Mouse (Mus musculus): ENCODE measurements around the gene Clstn2. TPM values are rescaled to one million over a fixed set of nuclear protein-coding genes. Genes with fewer than 3 reads are reported as not detected.

Clstn2 gene
- polyA plus RNA-seq, 1 experiment from 2014 or later: 15.3 TPM

DNA sequence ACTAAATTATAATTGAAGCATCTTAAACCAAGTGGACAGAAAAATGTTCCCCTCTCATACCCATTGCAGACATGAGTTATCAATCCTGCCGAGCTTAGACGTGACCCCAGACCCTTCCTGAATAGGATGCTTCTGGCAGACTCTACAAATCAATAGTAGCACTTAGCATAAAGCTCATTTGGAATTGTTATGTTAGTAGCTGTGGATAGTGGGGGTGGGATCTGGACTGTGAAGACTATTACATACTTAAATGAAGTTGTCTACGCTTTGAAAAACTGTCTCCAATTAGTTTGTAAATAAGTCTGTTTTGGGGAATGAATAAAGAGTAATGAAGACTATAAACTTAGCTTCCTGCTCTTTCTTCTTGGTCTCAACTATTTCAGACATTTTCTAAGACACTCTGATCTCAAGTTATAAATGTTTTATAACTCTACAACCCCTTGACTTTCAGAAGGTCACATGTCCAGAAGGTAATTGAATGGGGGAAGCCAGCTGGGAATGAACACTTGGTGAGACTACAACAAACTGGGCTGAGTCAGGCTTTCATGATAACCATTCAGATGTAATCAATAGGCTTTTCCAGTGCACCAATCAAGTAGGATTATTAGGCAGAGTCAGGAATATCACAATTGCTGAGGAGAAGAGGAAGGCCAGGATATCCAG lies 216.7 kb downstream of the Clstn2 start:
- ATAC-seq (ENCODE audit: low FRiP score, low read depth): no peak
- Histone ChIP-seq H3K4me1 (replicated peaks) (no peaks in the 10 kb centered on the region), H3K4me3 (no peak overlapping the region)

DNA sequence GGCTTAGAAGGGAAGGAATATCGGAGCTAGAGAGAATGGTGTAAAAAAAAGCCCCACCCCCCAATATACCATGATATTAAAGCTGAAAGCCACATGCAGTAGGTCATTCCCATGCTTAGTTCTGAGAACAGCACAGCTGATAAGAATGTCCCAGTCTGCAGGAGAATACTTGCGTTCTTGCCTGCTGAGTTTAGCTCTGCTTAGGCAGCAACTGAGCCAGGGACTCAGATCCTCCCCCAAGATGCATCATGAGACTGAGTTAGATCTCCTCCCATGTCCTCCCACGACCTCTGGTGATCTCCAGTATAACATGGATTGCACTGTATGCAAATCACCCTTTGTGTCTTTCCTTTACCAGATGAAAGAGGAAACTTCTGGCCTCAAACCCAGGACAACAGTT lies 219.8 kb downstream of the Clstn2 start:
- Histone ChIP-seq H3K27me3 (no peaks in the 10 kb centered on the region), H3K4me2 (no peak overlapping the region), H3K4me3 (no peak overlapping the region), H3K4me1 (replicated peaks) (no peaks in the 10 kb centered on the region), H3K36me3 (no peaks in the 10 kb centered on the region), H3K9me3 (no peaks in the 10 kb centered on the region), H3K27ac (replicated peaks) (no peak overlapping the region), H3K9ac (no peak overlapping the region)
- no peak for ATAC-seq (ENCODE audit: low FRiP score, low read depth)
- 54% methylated on average over 3 of the region's 3 CpGs for WGBS

More for the DNA sequence above, 216.7 kb downstream of the Clstn2 start:
- no peaks in the 10 kb centered on the region for H3K27me3 ChIP-seq
- H3K4me2 ChIP-seq: no peak overlapping the region
- H3K36me3 ChIP-seq: no peaks in the 10 kb centered on the region
- WGBS: 51% methylated on average over 3 of the region's 3 CpGs
- H3K9ac ChIP-seq: no peak overlapping the region
- H3K9me3 ChIP-seq: no peaks in the 10 kb centered on the region
- no peak overlapping the region for H3K27ac ChIP-seq (replicated peaks)

DNA sequence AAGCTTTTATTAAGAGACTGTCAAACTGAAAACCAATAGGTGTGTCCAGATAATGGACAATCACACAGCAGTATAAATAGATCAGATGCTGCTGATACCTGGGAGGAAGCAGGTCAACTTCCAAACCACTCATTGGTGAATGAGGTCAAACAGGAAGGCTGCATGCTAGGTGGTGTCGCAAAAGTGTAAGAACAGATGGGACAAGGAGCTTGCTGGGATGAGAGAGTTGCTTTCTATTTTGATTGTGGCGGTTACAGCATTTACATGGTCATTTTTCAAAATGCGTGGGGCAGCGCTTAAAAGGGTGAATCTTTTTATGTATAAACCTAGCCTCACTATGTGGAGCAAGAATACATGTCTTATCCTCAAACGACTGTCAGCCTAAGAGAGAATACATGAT lies 225.9 kb downstream of the Clstn2 start:
- Histone ChIP-seq H3K27me3 (no peaks in the 10 kb centered on the region), H3K36me3 (no peaks in the 10 kb centered on the region), H3K4me2 (no peak overlapping the region), H3K4me3 (no peak overlapping the region), H3K4me1 (replicated peaks) (no peaks in the 10 kb centered on the region), H3K9me3 (no peaks in the 10 kb centered on the region), H3K27ac (replicated peaks) (no peak overlapping the region), H3K9ac (no peak overlapping the region)
- no peak for ATAC-seq (ENCODE audit: low FRiP score, low read depth)
- 85% methylated on average over 5 of the region's 5 CpGs for WGBS

DNA sequence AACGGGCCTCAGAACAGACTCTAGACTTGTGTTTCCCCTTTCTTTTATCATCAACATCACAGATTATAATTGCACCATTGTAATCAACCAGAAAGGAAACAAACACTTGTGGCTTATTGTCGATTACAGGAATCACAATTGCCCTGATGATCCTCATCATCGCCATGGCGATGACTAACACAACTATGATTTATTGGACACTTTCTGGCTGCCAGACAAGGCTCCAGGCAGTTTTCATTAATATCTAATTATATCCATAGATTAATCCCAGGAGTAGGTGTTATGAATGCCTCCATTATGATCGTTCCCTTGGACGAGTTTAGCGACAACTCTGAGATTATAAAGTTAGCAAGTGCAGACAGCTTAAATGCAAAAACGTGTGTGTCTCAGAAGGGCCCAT lies 239.3 kb downstream of the Clstn2 start:
- H3K9me3 ChIP-seq: no peaks in the 10 kb centered on the region
- no peak overlapping the region for H3K4me2 ChIP-seq
- 42% methylated on average over 8 of the region's 8 CpGs for WGBS
- no peak overlapping the region for H3K27ac ChIP-seq (replicated peaks)
- no peak for ATAC-seq (ENCODE audit: low FRiP score, low read depth)
- no peaks in the 10 kb centered on the region for H3K36me3 ChIP-seq
- no peak overlapping the region for H3K4me3 ChIP-seq
- H3K4me1 ChIP-seq (replicated peaks): no peaks in the 10 kb centered on the region
- no peak overlapping the region for H3K9ac ChIP-seq
- no peaks in the 10 kb centered on the region for H3K27me3 ChIP-seq

DNA sequence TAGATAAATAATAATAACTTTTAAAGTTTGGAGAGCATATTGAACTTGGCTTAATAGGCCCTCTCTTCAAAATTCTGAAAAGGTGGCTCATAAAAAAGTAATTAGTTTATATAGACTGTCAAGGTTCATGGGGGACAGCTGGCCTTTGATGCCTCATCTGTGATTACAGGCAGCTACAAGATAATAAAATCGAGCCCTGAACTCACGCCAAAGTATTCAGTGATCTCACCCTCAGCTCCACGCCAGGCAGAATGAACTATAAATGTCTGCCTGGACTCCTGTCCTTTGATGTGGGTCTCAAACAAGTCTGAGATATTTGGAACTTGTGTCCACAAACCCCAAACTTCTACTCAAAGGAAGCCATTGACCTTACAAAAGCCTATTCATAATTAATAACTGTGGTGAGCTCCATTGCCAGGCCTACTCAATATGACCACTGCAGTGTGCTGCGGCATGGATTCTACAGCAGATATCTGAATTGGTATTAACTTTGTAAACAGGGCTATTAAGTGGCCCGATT lies 244.8 kb downstream of the Clstn2 start:
- no peak overlapping the region for H3K4me3 ChIP-seq
- H3K36me3 ChIP-seq: no peaks in the 10 kb centered on the region
- no peaks in the 10 kb centered on the region for H3K4me1 ChIP-seq (replicated peaks)
- H3K9me3 ChIP-seq: no peaks in the 10 kb centered on the region
- no peak overlapping the region for H3K27ac ChIP-seq (replicated peaks)
- 84% methylated on average over 5 of the region's 5 CpGs for WGBS
- no peaks in the 10 kb centered on the region for H3K27me3 ChIP-seq
- H3K4me2 ChIP-seq: no peak overlapping the region
- H3K9ac ChIP-seq: no peak overlapping the region
- ATAC-seq (ENCODE audit: low FRiP score, low read depth): no peak

DNA sequence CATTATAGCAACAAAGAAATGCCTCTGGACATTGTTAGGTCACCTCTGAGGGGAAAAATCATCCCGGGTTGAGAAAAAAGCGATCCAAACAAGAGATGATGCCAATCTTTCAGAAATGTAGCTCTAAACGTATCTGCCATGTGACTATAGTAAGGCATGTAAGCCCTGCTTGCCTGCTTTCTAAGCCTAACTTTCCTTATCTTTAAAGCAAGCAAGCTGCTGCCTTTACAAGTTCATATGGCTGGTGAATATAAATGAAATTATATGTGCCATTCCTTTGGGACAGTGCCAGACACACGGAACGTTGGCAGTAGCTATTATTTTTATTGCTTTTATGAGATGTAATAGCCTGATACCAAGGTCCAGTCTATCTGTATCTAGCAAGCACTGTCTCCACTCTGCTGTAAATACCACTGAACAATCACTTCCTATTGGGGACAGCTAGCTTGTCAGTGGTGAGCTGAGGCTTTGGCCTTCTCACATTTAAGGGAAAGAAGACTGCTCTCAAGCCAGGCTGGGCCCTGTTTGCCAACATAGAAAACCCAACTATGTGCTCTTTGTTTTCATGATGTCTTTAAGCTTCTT lies 252.9 kb downstream of the Clstn2 start:
- no peaks in the 10 kb centered on the region for H3K36me3 ChIP-seq
- H3K9me3 ChIP-seq: no peaks in the 10 kb centered on the region
- H3K27me3 ChIP-seq: no peaks in the 10 kb centered on the region
- H3K27ac ChIP-seq (replicated peaks): no peak overlapping the region
- H3K4me1 ChIP-seq (replicated peaks): no peaks in the 10 kb centered on the region
- no peak overlapping the region for H3K4me3 ChIP-seq
- H3K4me2 ChIP-seq: no peak overlapping the region
- 78% methylated on average over 5 of the region's 5 CpGs for WGBS
- H3K9ac ChIP-seq: no peak overlapping the region
- no peak for ATAC-seq (ENCODE audit: low FRiP score, low read depth)

DNA sequence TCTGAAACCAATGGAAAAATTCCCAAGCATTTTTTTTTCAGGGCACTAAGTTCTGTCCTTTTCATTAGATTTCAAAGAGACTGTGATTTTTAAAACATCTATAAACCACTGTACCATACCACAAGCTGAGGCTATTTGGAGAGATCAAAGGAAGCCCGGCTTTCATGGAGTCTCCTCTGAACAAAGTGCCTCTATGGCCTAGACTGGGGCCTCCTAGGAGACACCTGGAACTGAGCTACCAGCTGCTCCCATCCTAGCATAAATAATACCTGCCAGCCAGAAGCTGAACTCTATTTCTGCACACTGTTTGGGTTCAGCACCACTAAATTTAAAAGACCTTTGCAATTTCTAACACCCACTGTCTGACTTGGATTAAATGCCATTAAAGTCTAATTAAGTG lies 257.2 kb downstream of the Clstn2 start:
- Histone ChIP-seq H3K4me2 (no peak overlapping the region), H3K4me1 (replicated peaks) (peaks cover 2% of the 10 kb centered on the region; the same call in 1 of the 2 replicates), H3K4me3 (no peak overlapping the region), H3K27ac (replicated peaks) (no peak overlapping the region), H3K9me3 (no peaks in the 10 kb centered on the region), H3K36me3 (no peaks in the 10 kb centered on the region), H3K27me3 (no peaks in the 10 kb centered on the region), H3K9ac (no peak overlapping the region)
- 82% methylated on average over 1 of the region's 1 CpGs for WGBS
- ATAC-seq (ENCODE audit: low FRiP score, low read depth): no peak

DNA sequence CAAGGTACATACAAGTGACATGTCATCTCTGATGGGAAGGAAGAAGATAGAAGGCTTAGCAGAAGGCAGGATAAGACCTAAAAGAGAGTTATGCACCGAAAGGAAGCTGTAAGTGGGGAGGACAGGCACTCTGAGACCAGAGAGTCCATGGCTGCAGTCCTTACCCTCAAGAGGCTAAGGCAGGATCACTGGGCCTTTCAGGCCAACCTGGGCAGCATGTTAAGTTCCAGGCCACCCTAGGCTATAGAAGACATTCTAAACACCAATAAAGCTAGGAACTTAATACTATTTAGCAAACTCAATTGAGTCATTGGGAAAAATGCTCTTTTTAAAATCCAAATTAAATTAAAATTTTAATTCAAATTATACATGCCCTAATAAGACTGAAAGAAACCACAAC lies 258.0 kb downstream of the Clstn2 start:
- no peak overlapping the region for H3K9ac ChIP-seq
- H3K36me3 ChIP-seq: no peaks in the 10 kb centered on the region
- WGBS: 86% methylated on average over 1 of the region's 1 CpGs
- H3K27ac ChIP-seq (replicated peaks): no peak overlapping the region
- no peaks in the 10 kb centered on the region for H3K27me3 ChIP-seq
- no peak overlapping the region for H3K4me3 ChIP-seq
- no peak overlapping the region for H3K4me2 ChIP-seq
- H3K9me3 ChIP-seq: no peaks in the 10 kb centered on the region
- ATAC-seq (ENCODE audit: low FRiP score, low read depth): no peak
- H3K4me1 ChIP-seq (replicated peaks): peaks cover 2% of the 10 kb centered on the region; the same call in 1 of the 2 replicates

DNA sequence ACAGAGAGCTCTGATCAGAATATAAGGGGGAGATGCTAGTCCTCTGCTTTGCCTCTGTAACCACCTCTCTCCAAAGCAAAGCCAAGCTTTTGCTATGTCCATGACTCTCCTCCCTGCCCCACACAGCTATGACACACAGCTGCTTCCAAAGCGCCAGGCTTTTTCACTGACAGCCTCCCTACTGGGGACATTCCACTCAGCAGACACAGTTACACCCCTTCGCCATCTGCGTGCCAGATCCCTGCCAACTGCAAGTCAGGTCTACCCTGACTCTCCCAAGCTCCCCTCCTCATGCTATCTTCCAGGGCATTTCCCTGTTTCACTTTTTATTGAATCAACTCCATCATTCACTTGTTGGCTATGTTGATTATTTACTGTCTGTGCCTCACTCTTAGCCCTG lies 259.1 kb downstream of the Clstn2 start:
- Histone ChIP-seq H3K27ac (replicated peaks) (no peak overlapping the region), H3K9me3 (no peaks in the 10 kb centered on the region), H3K27me3 (no peaks in the 10 kb centered on the region), H3K9ac (no peak overlapping the region), H3K4me3 (no peak overlapping the region), H3K4me1 (replicated peaks) (peaks cover 5% of the 10 kb centered on the region; the same call in 1 of the 2 replicates), H3K36me3 (no peaks in the 10 kb centered on the region), H3K4me2 (no peak overlapping the region)
- ATAC-seq (ENCODE audit: low FRiP score, low read depth): no peak
- WGBS: 64% methylated on average over 3 of the region's 3 CpGs

DNA sequence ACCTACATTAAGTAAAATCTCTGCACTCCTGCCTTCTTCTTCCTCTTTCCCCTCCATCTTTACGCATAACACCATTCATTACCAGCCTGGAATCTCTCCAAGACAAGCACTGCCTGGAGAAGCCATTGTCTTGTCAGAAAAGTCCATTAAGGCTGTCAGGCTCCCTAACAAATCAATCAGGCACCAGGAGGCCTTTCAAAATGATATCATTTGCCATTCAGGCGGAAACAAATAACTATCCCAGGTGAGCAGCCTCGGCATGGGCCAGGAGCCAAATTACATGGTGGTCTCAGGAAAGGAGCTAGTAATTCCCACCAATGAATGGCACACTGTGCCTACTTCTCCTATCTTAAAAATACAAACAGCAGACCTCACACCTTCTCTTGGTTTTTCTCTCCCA lies 260.6 kb downstream of the Clstn2 start:
- 28% methylated on average over 3 of the region's 3 CpGs for WGBS

DNA sequence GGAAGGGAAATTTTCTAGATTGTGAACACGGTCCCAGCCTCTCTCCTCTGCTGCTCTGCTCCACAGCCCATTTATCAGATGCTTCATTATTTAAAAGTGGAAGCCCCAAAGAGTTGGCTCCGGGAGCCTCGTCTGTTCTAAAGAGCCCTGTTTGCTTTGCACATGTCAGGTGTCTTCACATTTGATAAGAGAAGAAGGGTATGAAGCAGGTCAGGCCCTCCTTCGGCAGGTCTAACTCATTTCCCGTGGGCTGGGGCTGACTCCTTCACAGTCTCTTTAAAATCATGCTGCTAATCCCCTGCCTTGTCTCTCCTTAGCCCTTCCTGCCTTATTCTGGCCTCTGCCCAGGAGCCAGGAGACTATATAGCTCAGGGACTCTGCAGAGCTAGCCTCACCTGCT lies 263.6 kb downstream of the Clstn2 start:
- Histone ChIP-seq H3K4me1 (replicated peaks) (peaks cover 10% of the 10 kb centered on the region; the same call in 1 of the 2 replicates), H3K36me3 (no peaks in the 10 kb centered on the region), H3K27me3 (0 out of 2 replicates have a peak, but pooled peaks cover 2% of the 10 kb centered on the region), H3K9me3 (no peaks in the 10 kb centered on the region), H3K27ac (replicated peaks) (no peak overlapping the region), H3K4me2 (no peak overlapping the region), H3K9ac (no peak overlapping the region), H3K4me3 (no peak overlapping the region)
- no peak for ATAC-seq (ENCODE audit: low FRiP score, low read depth)
- WGBS: 68% methylated on average over 5 of the region's 5 CpGs

More for the DNA sequence above, 260.6 kb downstream of the Clstn2 start:
- Histone ChIP-seq H3K4me3 (no peak overlapping the region), H3K4me2 (no peak overlapping the region), H3K27me3 (no peaks in the 10 kb centered on the region), H3K36me3 (no peaks in the 10 kb centered on the region), H3K9me3 (no peaks in the 10 kb centered on the region), H3K27ac (replicated peaks) (no peak overlapping the region), H3K9ac (no peak overlapping the region), H3K4me1 (replicated peaks) (peaks cover 5% of the 10 kb centered on the region; the same call in 1 of the 2 replicates)
- no peak for ATAC-seq (ENCODE audit: low FRiP score, low read depth)

DNA sequence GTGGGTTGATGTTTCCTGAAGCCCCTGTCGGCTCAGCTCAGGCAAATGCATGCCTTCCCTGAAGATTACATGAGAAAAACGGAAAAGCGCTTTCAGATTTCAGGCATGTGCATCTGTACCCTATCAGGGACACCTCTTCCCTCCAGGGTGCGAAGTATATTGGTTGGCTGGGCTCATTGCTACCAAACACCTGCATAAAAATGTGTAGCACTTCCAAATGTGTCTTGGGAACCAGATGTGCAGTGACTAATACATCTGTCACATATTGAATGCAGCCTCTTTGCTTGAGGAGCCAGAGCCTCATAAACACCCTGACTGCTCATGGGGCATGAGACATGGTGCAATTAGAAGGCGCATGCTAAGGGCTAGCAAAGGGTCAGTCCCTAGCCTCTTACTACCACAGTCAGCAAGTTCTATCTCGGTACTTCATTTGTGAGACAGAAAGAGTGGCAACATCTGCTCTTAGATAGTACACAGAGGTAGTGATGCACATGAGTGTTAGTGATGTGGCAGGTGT lies 267.7 kb downstream of the Clstn2 start:
- Histone ChIP-seq H3K4me1 (replicated peaks) (0 out of 2 replicates have a peak, but pooled peaks cover 8% of the 10 kb centered on the region), H3K9me3 (no peaks in the 10 kb centered on the region), H3K27ac (replicated peaks) (no peak overlapping the region), H3K9ac (no peak overlapping the region), H3K27me3 (0 out of 2 replicates have a peak, but pooled peaks cover 2% of the 10 kb centered on the region), H3K36me3 (no peaks in the 10 kb centered on the region), H3K4me2 (no peak overlapping the region), H3K4me3 (no peak overlapping the region)
- WGBS: 87% methylated on average over 6 of the region's 6 CpGs
- ATAC-seq (ENCODE audit: low FRiP score, low read depth): no peak
